Mouse (Mus musculus) liver (tissue): Measurements from ENCODE around the gene Zfp687.

Experiments used
- DNase-seq: peaks from one replicate; pipeline ENCODE4 v3.0.0-alpha.2; 2020; ENCODE audit warnings: mixed read lengths

Gene Zfp687

DNA sequence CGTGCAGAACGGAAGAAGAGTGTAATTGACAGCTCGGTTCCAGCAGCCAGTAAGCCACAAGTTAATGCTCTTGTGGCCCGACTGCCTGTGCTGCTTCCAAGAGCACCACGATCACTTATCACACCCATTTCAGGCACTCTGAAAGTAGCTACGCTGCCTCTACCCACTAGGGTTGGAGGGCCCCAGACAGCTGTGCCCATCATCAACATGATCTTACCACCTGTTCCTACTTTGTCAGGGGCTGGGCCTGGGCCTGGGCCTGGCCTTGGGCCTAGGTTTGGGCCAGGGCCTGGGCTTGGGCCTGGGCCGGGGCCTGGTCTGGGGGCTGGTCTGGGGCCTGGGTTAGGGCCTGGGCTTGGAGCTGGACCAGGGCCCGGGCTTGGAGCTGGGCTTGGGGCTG, 57.0 kb downstream of the Zfp687 start:
- DNase-seq: no peak
